Mouse (Mus musculus): Measurements from ENCODE around the gene Dtx2.

DNA sequence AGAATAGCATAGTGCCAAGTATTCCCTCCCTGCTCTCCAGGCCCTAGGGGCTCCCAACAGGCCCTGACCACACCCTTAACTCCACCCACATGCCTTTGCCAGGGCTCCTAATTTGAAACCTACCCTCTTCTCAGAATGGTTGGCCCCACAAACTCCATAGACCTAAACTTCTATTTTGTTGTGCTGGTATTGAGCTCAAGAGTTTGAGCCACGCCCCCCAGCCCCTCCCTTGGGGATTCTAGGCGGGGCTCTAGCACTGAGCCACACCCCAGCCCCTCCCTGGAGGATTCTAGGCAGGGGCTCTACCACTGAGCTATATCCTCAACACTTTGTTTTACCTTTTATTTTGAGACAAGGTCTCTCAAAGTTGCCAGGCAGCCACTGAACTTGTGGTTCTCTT lies 46.7 kb downstream of the Dtx2 start:
- TF ChIP-seq CTCF (IDR thresholded peaks at IDR 0.05; ENCODE audit: low read depth) (no peak), EP300 (IDR thresholded peaks at IDR 0.05; ENCODE audit: low read depth) (no peak)
